Comparison of ENCODE assay signal across 8 mouse cellular contexts in the genomic region with DNA sequence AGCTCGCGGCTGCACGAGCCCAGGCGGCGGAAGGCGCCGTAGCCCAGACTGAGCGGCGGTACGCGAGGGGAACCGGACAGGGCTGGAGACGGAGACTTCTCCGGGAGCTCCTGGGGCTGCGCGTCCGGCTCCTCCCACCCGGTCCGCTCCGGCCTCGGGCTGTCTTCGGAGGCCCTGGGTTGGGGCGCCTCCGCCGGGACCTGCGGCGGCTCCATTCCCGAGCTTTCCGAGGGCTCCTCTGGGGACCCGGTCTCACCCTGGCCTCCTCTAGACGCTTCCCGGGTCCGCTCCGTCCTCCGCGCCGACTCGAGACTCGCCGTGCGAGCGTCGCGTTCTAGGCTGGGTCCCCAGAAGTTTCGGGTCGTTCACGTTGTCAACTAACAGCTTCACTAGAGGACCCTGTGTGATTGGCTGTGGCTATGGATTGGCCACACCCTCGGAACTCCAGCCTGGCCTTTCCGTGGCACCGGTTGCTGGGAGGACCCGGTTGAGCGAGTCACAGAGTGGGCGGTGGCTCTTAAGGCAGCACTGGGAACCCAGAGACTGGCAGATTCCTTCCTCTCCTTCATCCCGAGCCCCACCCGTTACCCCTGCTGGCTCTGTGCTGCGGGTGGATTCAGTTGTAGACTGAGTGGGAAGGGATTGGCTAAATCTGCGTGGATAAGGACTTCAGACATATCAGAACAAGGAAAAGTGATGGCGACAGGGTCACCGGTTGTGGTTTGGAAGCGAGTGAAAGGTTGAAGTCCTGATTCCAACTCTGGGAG. TPM values are rescaled to one million over a fixed set of nuclear protein-coding genes. Genes with fewer than 3 reads are reported as not detected.
DNase-seq lines count a peak whose midpoint lies in the region; ATAC-seq lines count a peak whose summit lies in the region.

A gene (minus strand): TSS at position 391 of the 767 bp plus-strand sequence.

- intact Hi-C loops in left cerebral cortex, postnatal 4 days (cut with DNase I): no loop called here

- peaks cover 21% of the 10 kb centered on the region for H3K4me1 ChIP-seq in liver, embryonic 13.5 days (replicated peaks)

- ATAC-seq in liver, embryonic 13.5 days (ENCODE audit: low read depth): peak; percentile 80
- ATAC-seq in monocyte, adult 5-6 weeks (replicated peaks; ENCODE audit: insufficient number of reproducible peaks, low FRiP score, low TSS enrichment, poor library complexity, severe bottlenecking): 0 out of 2 replicates have a peak, but pooled peaks have one; percentile 5

- H3K9me3 ChIP-seq in liver, embryonic 13.5 days (replicated peaks): no peaks in the 10 kb centered on the region

- H3K36me3 ChIP-seq in liver, embryonic 13.5 days: no peaks in the 10 kb centered on the region

- H3K4me2 ChIP-seq in liver, embryonic 13.5 days: peak within 1 kb of the TSS; percentile 81

- DNase-seq in left cerebral cortex, postnatal 4 days: peak; percentile 36
- no peak for DNase-seq in left cerebral cortex, adult 8-10 months (ENCODE audit: low spot score in 2 of 2)
- DNase-seq in cerebellum, postnatal 36 days: peak; percentile 20 to 27
- DNase-seq in gastrocnemius, postnatal 25 days: peak; percentile 75
- DNase-seq in induced T-regulatory cell, adult 2 months (ENCODE audit: low read depth): peak; percentile 56
- DNase-seq in liver, embryonic 13.5 days: peak; percentile 19
- DNase-seq in thymus, postnatal 14 days: peak; percentile 14

- 2% methylated on average over 57 of the region's 60 CpGs for WGBS in liver, embryonic 13.5 days (ENCODE audit: insufficient replicate concordance)

- peaks cover 92% of the 10 kb centered on the region for H3K27me3 ChIP-seq in liver, embryonic 13.5 days

- H3K9ac ChIP-seq in liver, embryonic 13.5 days: peak within 1 kb of the TSS; percentile 50

- H3K4me3 ChIP-seq in liver, embryonic 13.5 days (replicated peaks): peak within 1 kb of the TSS; percentile 61

- no peak within 1 kb of the TSS for H3K27ac ChIP-seq in liver, embryonic 13.5 days

RNA-seq across cellular contexts. Expression of the gene that starts here (rescaled TPM):
- total RNA-seq in left cerebral cortex, postnatal 4 days (2021): under 1 TPM in 1 of 2 experiments, not detected in 1; 0.26 TPM
- under 1 TPM; 0.21 to 0.82 (median 0.46) TPM for total RNA-seq in left cerebral cortex, adult 8-10 months (2022)
- total RNA-seq in gastrocnemius, postnatal 25 days (2021): under 1 TPM; 0.38 to 0.41 TPM
- polyA plus RNA-seq in liver, embryonic 13.5 days (2015; fragmentation: Nextera tagmentation; extraction: Ambion mirVana): 0.07 TPM in 1 of 2 replicates, not detected in the other
- total RNA-seq in monocyte, adult 5-6 weeks (2017): 1.4 TPM in 1 of 3 replicates, not detected in the others

Comparison
In these comparisons a context has a peak if more than half of its experiments do, and no peak if none do; other contexts are left out.
1. Peak in DNase-seq in left cerebral cortex, postnatal 4 days; RNA of the gene not detected or under 1 TPM.
2. Peak in DNase-seq in gastrocnemius, postnatal 25 days; RNA of the gene not detected or under 1 TPM.
3. Peak in DNase-seq, ATAC-seq, H3K4me3 ChIP-seq, H3K9ac ChIP-seq and H3K4me2 ChIP-seq in liver, embryonic 13.5 days; RNA of the gene not detected or under 1 TPM.
4. DNase-seq: peak in cerebellum, postnatal 36 days (2 of 2), induced T-regulatory cell, adult 2 months (single experiment) and thymus, postnatal 14 days (single experiment); none in left cerebral cortex, adult 8-10 months (0 of 2).